Mouse (Mus musculus): ENCODE results near the gene Col27a1. TPM values are rescaled to one million over a fixed set of nuclear protein-coding genes. Genes with fewer than 3 reads are reported as not detected.

Gene Col27a1
- polyA plus RNA-seq, 1 experiment from 2014 or later: 18.6 TPM

DNA sequence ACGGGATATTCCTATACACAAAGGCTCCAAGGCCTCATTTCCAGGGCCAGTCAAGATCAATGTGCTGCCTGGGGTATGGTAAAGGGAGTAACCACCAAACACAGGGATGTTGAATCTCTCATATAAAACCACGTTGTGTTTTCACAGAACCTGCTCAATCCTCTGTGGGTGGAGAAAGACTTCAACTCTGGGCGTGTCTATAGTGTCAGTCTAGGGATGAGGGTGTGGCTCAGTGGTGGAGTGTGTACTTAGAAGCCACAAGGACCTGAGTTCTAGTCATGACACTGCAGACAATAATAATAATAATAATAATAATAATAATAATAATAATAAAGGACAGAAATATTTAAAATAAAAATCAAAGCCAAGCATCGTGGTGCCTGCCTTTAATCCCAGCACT is 170.5 kb downstream of the Col27a1 start:
- no peak overlapping the region for H3K4me2 ChIP-seq
- WGBS: 87% methylated on average over 4 of the region's 4 CpGs
- H3K27ac ChIP-seq: no peak overlapping the region
- H3K4me1 ChIP-seq: peaks cover 2% of the 10 kb centered on the region; the same call in 1 of the 2 replicates
- no peaks in the 10 kb centered on the region for H3K9me3 ChIP-seq
- no peaks in the 10 kb centered on the region for H3K27me3 ChIP-seq (replicated peaks)
- H3K4me3 ChIP-seq (replicated peaks): no peak overlapping the region
- 0 out of 2 replicates have a peak, but pooled peaks cover 12% of the 10 kb centered on the region for H3K36me3 ChIP-seq
- no peak overlapping the region for H3K9ac ChIP-seq
- ATAC-seq (ENCODE audit: insufficient read depth, low FRiP score, low read depth): no peak

MicroRNA genes within 50 kb of the gene (microRNA counts, 519-probe panel; counts per million panel counts)
- microRNA mmu-miR-455: 2,450 counts per million, percentile 53 among the panel's probes with 10 or more counts

Small RNA genes lying within 50 kb of the gene (microRNA-seq; reads per million reads assigned to microRNA genes)
- gene Mir455: 1,911 reads per million, percentile 81 among the genes with 10 or more reads in this experiment

Other genes with a start within 250 kb of the Col27a1 start
- gene Zfp618, start 248.4 kb upstream of the Col27a1 start, polyA plus RNA-seq (2015; fragmentation: Nextera tagmentation; extraction: Ambion mirVana): 17.0 and 21.2 TPM in 2 replicates
- 156 and 167 TPM in 2 replicates for gene Ambp, start 59.2 kb upstream of the Col27a1 start, polyA plus RNA-seq (2015; fragmentation: Nextera tagmentation; extraction: Ambion mirVana)
- gene Kif12, start 41.9 kb upstream of the Col27a1 start, polyA plus RNA-seq (2015; fragmentation: Nextera tagmentation; extraction: Ambion mirVana): 31.6 and 39.0 TPM in 2 replicates
- 0.18 TPM in 1 of 2 replicates, not detected in the other for gene Orm1, start 130.6 kb downstream of the Col27a1 start, polyA plus RNA-seq (2015; fragmentation: Nextera tagmentation; extraction: Ambion mirVana)
- gene Orm3, start 142.2 kb downstream of the Col27a1 start, polyA plus RNA-seq (2015; fragmentation: Nextera tagmentation; extraction: Ambion mirVana): not detected in 2 replicates
- not detected in 2 replicates for gene Orm2, start 148.4 kb downstream of the Col27a1 start, polyA plus RNA-seq (2015; fragmentation: Nextera tagmentation; extraction: Ambion mirVana)
- 6.7 and 7.0 TPM in 2 replicates for gene Akna, start 189.3 kb downstream of the Col27a1 start, polyA plus RNA-seq (2015; fragmentation: Nextera tagmentation; extraction: Ambion mirVana)